Mouse (Mus musculus) heart, adult 2 months (tissue): Measurements from ENCODE around the gene Tnfaip8l3. TPM values are rescaled to one million over a fixed set of nuclear protein-coding genes. Genes with fewer than 3 reads are reported as not detected.

Source experiments
- DNase-seq, 2 experiments: peaks; one replicate each; pipeline ENCODE4 v3.0.0; 2021
- H3K27ac ChIP-seq: fragments of 200-600 bp; 2 replicates; pipeline ENCODE4 v1.8.1; 2022
- H3K27me3 ChIP-seq: fragments of 200-500 bp; 2 replicates; pipeline ENCODE4 v1.6.1; 2012; ENCODE audit warnings: mild to moderate bottlenecking, low read length, inconsistent platforms, mixed read lengths; ENCODE audit not compliant: control insufficient read depth, insufficient read depth
- H3K36me3 ChIP-seq: fragments of 200-500 bp; 2 replicates; pipeline ENCODE4 v1.6.1; 2012; ENCODE audit warnings: low read length, inconsistent platforms; ENCODE audit not compliant: control insufficient read depth, insufficient read depth
- H3K4me1 ChIP-seq: fragments of 200-500 bp; 2 replicates; pipeline ENCODE4 v1.6.1; 2011; ENCODE audit warnings: low read length; ENCODE audit not compliant: control insufficient read depth, insufficient read depth
- H3K4me3 ChIP-seq: fragments of 200-600 bp; 2 replicates; pipeline ENCODE4 v1.8.1; 2022
- H3K79me2 ChIP-seq: fragments of 200-500 bp; replicated peaks from 2 replicates; pipeline ENCODE4 v1.6.1; 2012; ENCODE audit warnings: mild to moderate bottlenecking, inconsistent platforms, low read length, moderate library complexity, mixed read lengths; ENCODE audit not compliant: control insufficient read depth, insufficient read depth
- H3K9ac ChIP-seq: fragments of 200-500 bp; 2 replicates; pipeline ENCODE4 v1.6.1; 2012; ENCODE audit warnings: low read depth, mild to moderate bottlenecking, control low read depth, inconsistent platforms, low read length, mixed read lengths
- CTCF ChIP-seq: fragments of 200-600 bp; IDR thresholded peaks from 2 replicates; pipeline ENCODE4 v1.8.1; 2022; ENCODE audit warnings: antibody characterized with exemption, mild to moderate bottlenecking, moderate library complexity
- EP300 ChIP-seq: fragments of 200-500 bp; IDR thresholded peaks from 2 replicates; pipeline ENCODE4 v1.6.1; 2011; ENCODE audit warnings: low read depth, low read length, control low read depth; ENCODE audit not compliant: insufficient read depth
- POLR2A ChIP-seq: fragments of 200-500 bp; IDR thresholded peaks from 2 replicates; pipeline ENCODE4 v1.6.1; 2011; ENCODE audit warnings: mild to moderate bottlenecking, low read depth, low read length, control low read depth; ENCODE audit not compliant: insufficient read depth
- WGBS: fragments of 180-500 bp; shearing (Covaris S2); methylation state at CpG from one replicate; pipeline ENCODE4 v1.1.7; 2018; 5-methylcytosine and 5-hydroxymethylcytosine counted together
- intact Hi-C: fragments of 180-260 bp; cut with DNase I; formaldehyde crosslinking; loops from one replicate; pipeline ENCODE4 v1.15.1; 2025
- long read RNA-seq: library from polyadenylated mRNA; stranded (forward); transcript quantifications from one replicate; pipeline ENCODE4 v2.0.0, GENCODE M21; 2021
- polyA plus RNA-seq: library from polyadenylated mRNA; depleted of rRNA; stranded (reverse); fragments of >200 nt; gene quantifications from 2 replicates; pipeline ENCODE4 v1.2.3, GENCODE M21; 2012; rRNA removed
- total RNA-seq, 2 experiments: library from RNA; stranded (reverse); gene quantifications; 2 replicates each; pipeline ENCODE4 v1.2.3; 2021

Tnfaip8l3 gene
- total RNA-seq, result under 1 TPM; 0.20 to 0.26 TPM
- polyA plus RNA-seq, result 0.16 and 0.23 TPM in 2 replicates
- long read RNA-seq, result 0 reads

DNA sequence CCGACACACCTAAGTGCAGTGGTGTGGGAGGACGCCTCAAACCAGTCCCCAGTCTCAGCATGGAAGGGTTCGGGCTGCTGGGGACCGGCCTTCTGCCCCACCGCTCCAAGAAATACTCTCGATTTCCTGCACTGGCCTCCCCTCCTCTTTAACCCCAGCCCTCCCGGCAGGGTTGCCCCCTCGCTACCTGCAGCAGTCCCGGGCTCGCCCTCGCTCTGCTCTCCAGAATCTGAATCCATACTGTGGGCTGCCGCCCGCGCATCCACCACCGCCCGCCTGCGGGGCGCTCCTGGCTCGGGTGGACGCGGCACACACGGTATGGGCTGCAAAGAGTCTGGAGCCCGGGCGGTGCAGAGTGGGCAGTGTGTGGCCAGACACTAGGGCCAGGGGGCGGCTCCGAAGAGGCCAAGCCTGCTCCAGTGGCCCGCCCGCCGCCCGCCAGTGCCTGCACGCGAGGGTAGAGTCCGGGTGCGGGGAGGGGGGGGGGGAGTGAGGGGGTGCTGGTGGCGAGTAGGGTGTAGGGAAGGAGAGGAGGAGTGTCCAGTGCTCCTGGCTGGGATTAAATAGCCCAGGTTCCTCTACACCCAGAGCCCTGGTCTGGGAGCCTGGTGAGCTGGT, at the start of gene Tnfaip8l3:
Gene Tnfaip8l3 (minus strand): TSS at position 357 of the 618 bp plus-strand sequence.
- Histone ChIP-seq H3K27ac (peak within 1 kb of the TSS; percentile 54), H3K9ac (peak within 1 kb of the TSS; percentile 23; the same call in 1 of the 2 replicates), H3K4me3 (peak within 1 kb of the TSS; percentile 49), H3K4me1 (no peaks in the 10 kb centered on the region), H3K27me3 (no peaks in the 10 kb centered on the region; the same call in 1 of the 2 replicates), H3K36me3 (no peaks in the 10 kb centered on the region), H3K79me2 (no peaks in the 10 kb centered on the region)
- peak; percentile 33 to 47 for DNase-seq
- intact Hi-C loops, result no loop called here
- WGBS, result under 1% methylated on average over 33 of the region's 35 CpGs
- TF ChIP-seq CTCF (no peak), EP300 (no peak), POLR2A (no peak)

DNA sequence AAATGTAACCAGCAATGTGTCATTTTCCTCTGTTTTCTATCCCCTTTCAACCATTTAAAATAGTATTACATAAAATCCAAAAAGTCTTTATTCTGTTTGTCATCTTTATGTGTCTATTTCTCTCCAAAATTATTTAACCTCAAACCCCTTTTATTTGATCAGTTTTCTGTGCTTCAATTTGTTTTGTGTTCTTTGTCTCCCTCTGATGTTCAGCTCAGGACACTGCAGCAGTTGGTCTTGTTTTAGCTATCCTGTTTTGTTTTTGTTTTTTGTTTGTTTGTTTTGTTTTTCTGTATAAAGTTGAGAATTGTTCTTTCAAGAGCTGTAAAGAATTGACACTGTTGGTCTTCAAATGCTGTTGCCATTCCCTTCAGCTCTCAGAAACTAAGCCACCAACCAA, 44.5 kb upstream of the Tnfaip8l3 start:
- no peaks in the 10 kb centered on the region for H3K36me3 ChIP-seq
- no peak for DNase-seq
- TF ChIP-seq POLR2A (no peak), EP300 (no peak), CTCF (peak; percentile 80)
- no peak overlapping the region for H3K27ac ChIP-seq
- H3K27me3 ChIP-seq, result no peaks in the 10 kb centered on the region
- H3K4me1 ChIP-seq, result no peaks in the 10 kb centered on the region
- H3K4me3 ChIP-seq, result no peak overlapping the region
- no peak overlapping the region for H3K9ac ChIP-seq
- H3K79me2 ChIP-seq, result no peaks in the 10 kb centered on the region
- intact Hi-C loops, result loop anchor here (2.0 to 10.0 kb wide), 2 partner anchors 122 to 288 kb away; no protein-coding TSS in a partner anchor

DNA sequence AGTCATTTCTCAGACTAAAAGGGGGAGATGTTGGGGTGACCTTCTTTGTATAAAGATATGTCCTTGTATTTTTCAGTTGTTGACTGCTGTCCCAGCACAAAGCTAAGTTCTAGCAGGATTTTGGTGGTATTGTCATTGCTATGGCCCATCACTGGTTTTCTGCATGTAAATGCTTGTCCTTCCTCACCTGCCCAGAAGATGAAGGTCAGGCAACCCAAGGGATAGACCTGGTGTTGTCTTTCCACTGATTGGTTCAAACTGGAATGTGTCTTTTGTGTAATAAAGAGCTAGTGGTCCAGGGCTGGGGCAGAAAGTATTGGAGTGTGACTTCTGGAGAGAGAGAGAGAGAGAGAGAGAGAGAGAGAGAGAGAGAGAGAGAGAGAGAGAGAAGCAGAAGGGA, 30.4 kb upstream of the Tnfaip8l3 start:
- Histone ChIP-seq H3K9ac (no peak overlapping the region), H3K27me3 (no peaks in the 10 kb centered on the region), H3K4me3 (no peak overlapping the region), H3K36me3 (no peaks in the 10 kb centered on the region), H3K4me1 (no peaks in the 10 kb centered on the region), H3K79me2 (no peaks in the 10 kb centered on the region), H3K27ac (no peak overlapping the region)
- TF ChIP-seq CTCF (no peak), POLR2A (no peak)
- DNase-seq, result no peak
- intact Hi-C loops, result loop anchor here (5.0 kb wide), 1 partner anchor 226 kb away; no protein-coding TSS in a partner anchor

DNA sequence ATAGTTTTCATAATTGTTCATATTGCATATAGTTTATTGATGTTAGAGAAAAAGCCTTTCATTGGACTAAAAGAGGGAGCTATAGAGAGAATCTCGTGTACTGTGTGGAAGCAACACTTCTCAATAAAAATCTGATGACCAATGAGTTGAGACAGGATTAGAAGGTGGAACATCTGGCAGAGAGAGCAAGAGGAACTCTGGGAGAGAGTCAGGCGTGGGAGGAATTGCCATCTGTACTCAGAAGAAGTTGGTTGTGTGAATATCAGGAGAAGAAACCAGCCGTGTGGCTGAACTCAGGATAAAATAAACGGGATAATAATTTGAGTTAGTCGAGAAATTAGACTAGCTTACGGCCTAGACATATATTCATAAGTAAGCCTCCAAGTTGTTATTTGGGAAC, 28.9 kb upstream of the Tnfaip8l3 start:
- no peak overlapping the region for H3K9ac ChIP-seq
- H3K4me1 ChIP-seq, result no peaks in the 10 kb centered on the region
- H3K79me2 ChIP-seq, result no peaks in the 10 kb centered on the region
- no peak overlapping the region for H3K27ac ChIP-seq
- H3K4me3 ChIP-seq, result no peak overlapping the region
- no peak for DNase-seq
- WGBS, result 68% methylated on average over 6 of the region's 6 CpGs
- intact Hi-C loops, result loop anchor here (5.0 kb wide), 1 partner anchor 225 kb away; no protein-coding TSS in a partner anchor
- H3K27me3 ChIP-seq, result no peaks in the 10 kb centered on the region
- no peaks in the 10 kb centered on the region for H3K36me3 ChIP-seq
- TF ChIP-seq CTCF (no peak), EP300 (no peak), POLR2A (no peak)

DNA sequence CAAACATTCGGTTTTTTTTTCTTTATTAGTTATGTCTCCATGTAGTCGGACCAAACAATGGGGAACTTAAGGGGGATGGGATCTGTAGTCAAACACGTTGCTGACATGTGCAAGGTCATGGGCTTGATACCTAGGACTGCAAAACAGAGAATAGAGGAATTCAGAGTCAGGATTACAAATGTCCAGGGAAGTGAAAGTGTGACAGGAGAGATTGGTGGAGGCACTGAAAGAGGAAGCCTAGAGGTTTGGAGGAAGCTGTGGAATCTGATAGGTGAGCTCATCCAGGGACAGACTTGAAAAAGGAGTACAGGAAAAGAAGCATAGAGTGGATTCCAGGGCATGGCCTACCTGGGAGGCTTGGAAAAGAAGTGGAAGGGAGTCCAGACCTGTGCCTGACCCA, 16.1 kb upstream of the Tnfaip8l3 start:
- TF ChIP-seq POLR2A (no peak), CTCF (no peak), EP300 (no peak)

DNA sequence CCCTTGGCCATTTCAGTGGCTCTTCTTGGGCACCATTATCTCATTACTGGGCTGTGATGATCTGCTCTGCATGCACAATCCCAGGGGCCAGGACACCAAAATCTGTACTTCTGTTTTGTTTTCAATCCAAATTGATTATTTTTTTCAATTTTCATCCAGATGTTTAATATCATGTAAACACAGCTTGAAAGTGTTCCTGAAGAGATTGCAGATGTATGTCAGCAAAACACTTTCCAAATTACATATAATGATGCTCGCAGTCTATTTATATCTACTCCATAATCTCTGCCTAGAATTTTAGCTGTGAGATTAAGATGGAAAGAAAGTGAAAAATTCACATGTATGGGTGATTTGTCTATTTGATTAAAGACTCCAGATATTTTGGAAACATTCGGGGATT, 9.6 kb upstream of the Tnfaip8l3 start:
- intact Hi-C loops, result no loop called here
- Histone ChIP-seq H3K27ac (no peak overlapping the region), H3K4me3 (no peak overlapping the region), H3K27me3 (no peaks in the 10 kb centered on the region), H3K36me3 (no peaks in the 10 kb centered on the region), H3K79me2 (no peaks in the 10 kb centered on the region), H3K4me1 (no peaks in the 10 kb centered on the region), H3K9ac (no peak overlapping the region)
- TF ChIP-seq EP300, result no peak
- no peak for TF ChIP-seq POLR2A
- TF ChIP-seq CTCF, result no peak
- DNase-seq, result no peak
- 61% methylated on average over 2 of the region's 2 CpGs for WGBS

More for the DNA sequence above, 16.1 kb upstream of the Tnfaip8l3 start:
- Histone ChIP-seq H3K27me3 (no peaks in the 10 kb centered on the region), H3K4me3 (no peak overlapping the region), H3K4me1 (no peaks in the 10 kb centered on the region), H3K79me2 (no peaks in the 10 kb centered on the region), H3K36me3 (no peaks in the 10 kb centered on the region), H3K9ac (no peak overlapping the region), H3K27ac (no peak overlapping the region)
- intact Hi-C loops, result no loop called here
- 57% methylated on average over 3 of the region's 3 CpGs for WGBS
- no peak for DNase-seq

DNA sequence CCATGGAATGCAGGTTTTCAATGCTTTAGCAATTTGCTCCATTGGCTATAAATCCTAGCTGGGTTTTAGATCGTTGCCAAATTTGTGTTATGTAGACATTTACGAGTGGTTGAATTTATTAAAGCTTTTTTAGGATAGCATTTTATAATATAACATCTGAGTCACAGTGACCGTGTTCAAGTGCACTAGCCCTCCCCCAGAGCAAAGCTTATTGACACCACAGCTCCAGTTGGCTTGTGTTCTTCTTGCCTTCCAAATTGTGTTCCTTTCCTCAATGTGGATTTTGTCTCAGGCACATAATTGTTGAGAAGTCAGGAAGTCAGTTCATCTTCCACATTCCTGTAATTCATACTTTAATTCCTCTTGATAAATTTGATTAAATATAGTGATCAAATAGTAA, 6.7 kb upstream of the Tnfaip8l3 start:
- WGBS, result 71% methylated on average over 3 of the region's 3 CpGs
- Histone ChIP-seq H3K36me3 (no peaks in the 10 kb centered on the region), H3K27ac (no peak overlapping the region), H3K9ac (no peak overlapping the region), H3K27me3 (no peaks in the 10 kb centered on the region), H3K4me3 (no peak overlapping the region), H3K4me1 (no peaks in the 10 kb centered on the region), H3K79me2 (no peaks in the 10 kb centered on the region)
- no peak for DNase-seq
- TF ChIP-seq EP300 (no peak), CTCF (no peak), POLR2A (no peak)
- intact Hi-C loops, result no loop called here
